Mouse (Mus musculus): Measurements from ENCODE around the gene Mab21l2. TPM values are rescaled to one million over a fixed set of nuclear protein-coding genes. Genes with fewer than 3 reads are reported as not detected.
A peak's percentile ranks its signal among the peaks of the same experiment; 100 is the strongest.

The Mab21l2 gene
- polyA plus RNA-seq, 1 experiment from 2014 or later: 38.9 TPM

DNA sequence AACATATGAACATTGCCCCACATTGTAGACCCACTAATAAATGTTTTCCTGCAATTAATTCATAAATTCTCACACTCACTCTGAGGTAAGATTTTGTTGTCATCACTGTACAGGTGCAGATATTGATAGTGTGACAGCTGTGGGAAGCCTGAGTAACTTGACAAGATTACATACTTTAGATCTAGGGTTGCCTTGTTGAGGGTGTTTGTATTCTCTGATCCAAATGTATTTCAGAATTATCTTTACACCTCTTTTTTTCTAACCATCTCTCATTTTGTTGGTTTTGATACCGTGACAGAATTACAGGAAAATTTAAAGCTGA, 12.6 kb upstream of the Mab21l2 start:
- Histone ChIP-seq H3K9ac (ENCODE audit: low read depth, low read length) (no peak overlapping the region), H3K9me3 (ENCODE audit: control insufficient read depth) (no peaks in the 10 kb centered on the region), H3K4me3 (ENCODE audit: low read depth, low read length) (no peak overlapping the region), H3K4me1 (replicated peaks; ENCODE audit: control insufficient read depth, insufficient read depth, low read length) (no peaks in the 10 kb centered on the region), H3K4me2 (replicated peaks; ENCODE audit: low read depth) (no peak overlapping the region), H3K27ac (ENCODE audit: low read depth, low read length) (no peak overlapping the region), H3K36me3 (ENCODE audit: control insufficient read depth, insufficient read depth) (no peaks in the 10 kb centered on the region), H3K27me3 (replicated peaks; ENCODE audit: control insufficient read depth, insufficient read depth, low read length) (no peaks in the 10 kb centered on the region)
- ATAC-seq: no peak
- TF ChIP-seq CTCF (IDR thresholded peaks at IDR 0.05; ENCODE audit: low read depth): no peak
- 98% methylated on average over 1 of the region's 1 CpGs for WGBS

DNA sequence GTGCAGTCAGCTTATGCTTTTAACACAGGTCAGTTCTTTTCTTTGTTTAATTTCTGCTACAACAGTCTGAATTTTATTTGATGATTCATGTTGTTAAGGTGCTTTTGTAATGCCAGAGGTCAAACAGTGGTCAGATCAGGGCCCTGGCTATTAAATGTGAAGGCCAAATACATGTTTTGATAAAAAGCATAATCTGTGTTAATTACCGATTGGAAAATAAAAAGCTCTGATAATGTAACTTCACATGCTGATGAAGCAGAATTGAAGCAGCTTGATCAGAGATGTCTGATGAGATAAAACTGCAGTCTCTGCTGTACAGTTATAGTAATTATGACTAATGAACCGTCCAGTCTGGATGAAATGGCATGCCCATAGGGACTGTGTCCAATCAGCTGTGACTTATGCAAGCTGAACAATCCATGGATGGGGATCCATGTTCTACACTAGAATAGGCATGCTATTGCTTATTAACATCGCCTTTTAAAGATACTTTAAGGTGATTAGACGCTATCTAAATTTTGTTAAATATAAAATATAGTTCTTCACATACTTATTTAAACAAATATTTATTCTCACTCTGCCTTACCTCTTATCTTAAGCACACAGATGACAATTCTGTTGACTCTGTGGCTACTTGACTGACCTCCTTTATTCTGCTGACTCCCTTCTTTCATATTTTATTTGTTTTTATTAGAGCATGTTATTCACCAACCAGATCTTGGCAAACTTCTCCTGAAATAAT, 12.0 kb upstream of the Mab21l2 start:
- ATAC-seq: no peak

DNA sequence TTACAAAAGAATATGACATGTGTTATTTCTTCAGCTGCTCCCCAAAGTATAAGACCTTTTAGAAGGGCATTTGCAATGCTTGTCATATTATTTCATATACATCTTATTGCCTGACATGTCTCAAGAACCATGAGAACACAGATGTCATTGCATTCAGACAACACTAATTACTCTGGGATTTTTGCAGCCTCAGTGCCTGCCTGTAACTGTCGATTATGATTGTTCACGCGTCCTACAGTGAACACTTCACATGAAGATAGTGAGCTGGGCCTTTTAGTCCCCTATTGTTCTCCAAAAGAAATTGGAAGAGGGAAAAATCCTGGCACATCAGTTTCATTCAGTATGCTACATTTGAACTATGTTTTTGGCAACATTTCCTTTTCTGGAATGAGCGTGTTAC, 11.2 kb upstream of the Mab21l2 start:
- no peak for TF ChIP-seq CTCF (IDR thresholded peaks at IDR 0.05; ENCODE audit: low read depth)
- H3K9ac ChIP-seq (ENCODE audit: low read depth, low read length): no peak overlapping the region
- H3K27me3 ChIP-seq (replicated peaks; ENCODE audit: control insufficient read depth, insufficient read depth, low read length): no peaks in the 10 kb centered on the region
- WGBS: 76% methylated on average over 4 of the region's 4 CpGs
- no peak overlapping the region for H3K4me2 ChIP-seq (replicated peaks; ENCODE audit: low read depth)
- no peak overlapping the region for H3K27ac ChIP-seq (ENCODE audit: low read depth, low read length)
- H3K4me1 ChIP-seq (replicated peaks; ENCODE audit: control insufficient read depth, insufficient read depth, low read length): no peaks in the 10 kb centered on the region
- no peak for ATAC-seq
- H3K9me3 ChIP-seq (ENCODE audit: control insufficient read depth): no peaks in the 10 kb centered on the region
- no peak overlapping the region for H3K4me3 ChIP-seq (ENCODE audit: low read depth, low read length)
- H3K36me3 ChIP-seq (ENCODE audit: control insufficient read depth, insufficient read depth): no peaks in the 10 kb centered on the region

More for the DNA sequence above, 12.0 kb upstream of the Mab21l2 start:
- no peaks in the 10 kb centered on the region for H3K36me3 ChIP-seq (ENCODE audit: control insufficient read depth, insufficient read depth)
- no peak overlapping the region for H3K4me2 ChIP-seq (replicated peaks; ENCODE audit: low read depth)
- TF ChIP-seq CTCF (IDR thresholded peaks at IDR 0.05; ENCODE audit: low read depth): no peak
- no peaks in the 10 kb centered on the region for H3K4me1 ChIP-seq (replicated peaks; ENCODE audit: control insufficient read depth, insufficient read depth, low read length)
- H3K9ac ChIP-seq (ENCODE audit: low read depth, low read length): no peak overlapping the region
- 65% methylated on average over 4 of the region's 4 CpGs for WGBS
- no peak overlapping the region for H3K4me3 ChIP-seq (ENCODE audit: low read depth, low read length)
- no peaks in the 10 kb centered on the region for H3K27me3 ChIP-seq (replicated peaks; ENCODE audit: control insufficient read depth, insufficient read depth, low read length)
- H3K27ac ChIP-seq (ENCODE audit: low read depth, low read length): no peak overlapping the region
- H3K9me3 ChIP-seq (ENCODE audit: control insufficient read depth): no peaks in the 10 kb centered on the region

DNA sequence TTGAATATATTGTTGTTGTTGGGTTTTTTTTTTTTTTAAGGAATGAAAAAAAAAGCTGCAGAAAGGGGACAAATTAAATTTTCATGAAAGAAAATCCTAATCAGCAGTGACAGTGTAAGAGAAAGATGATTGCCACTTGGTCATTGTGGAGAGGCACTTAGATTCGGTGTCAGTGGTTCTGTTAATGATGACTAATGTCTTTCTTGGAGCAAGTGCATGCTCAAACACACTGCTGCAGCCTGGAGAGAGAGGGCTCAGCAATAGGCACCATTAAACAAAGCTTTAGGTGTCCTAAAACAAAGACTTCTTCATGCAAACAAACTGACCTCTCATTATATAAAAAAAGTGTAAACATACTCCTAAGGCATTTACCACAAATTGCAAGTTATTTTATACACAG, 10.5 kb upstream of the Mab21l2 start:
- Histone ChIP-seq H3K27ac (ENCODE audit: low read depth, low read length) (no peak overlapping the region), H3K36me3 (ENCODE audit: control insufficient read depth, insufficient read depth) (no peaks in the 10 kb centered on the region), H3K4me1 (replicated peaks; ENCODE audit: control insufficient read depth, insufficient read depth, low read length) (no peaks in the 10 kb centered on the region), H3K4me3 (ENCODE audit: low read depth, low read length) (no peak overlapping the region), H3K4me2 (replicated peaks; ENCODE audit: low read depth) (no peak overlapping the region), H3K9me3 (ENCODE audit: control insufficient read depth) (no peaks in the 10 kb centered on the region), H3K27me3 (replicated peaks; ENCODE audit: control insufficient read depth, insufficient read depth, low read length) (no peaks in the 10 kb centered on the region), H3K9ac (ENCODE audit: low read depth, low read length) (no peak overlapping the region)
- TF ChIP-seq CTCF (IDR thresholded peaks at IDR 0.05; ENCODE audit: low read depth): no peak
- no peak for ATAC-seq
- WGBS: 32% methylated on average over 1 of the region's 1 CpGs

DNA sequence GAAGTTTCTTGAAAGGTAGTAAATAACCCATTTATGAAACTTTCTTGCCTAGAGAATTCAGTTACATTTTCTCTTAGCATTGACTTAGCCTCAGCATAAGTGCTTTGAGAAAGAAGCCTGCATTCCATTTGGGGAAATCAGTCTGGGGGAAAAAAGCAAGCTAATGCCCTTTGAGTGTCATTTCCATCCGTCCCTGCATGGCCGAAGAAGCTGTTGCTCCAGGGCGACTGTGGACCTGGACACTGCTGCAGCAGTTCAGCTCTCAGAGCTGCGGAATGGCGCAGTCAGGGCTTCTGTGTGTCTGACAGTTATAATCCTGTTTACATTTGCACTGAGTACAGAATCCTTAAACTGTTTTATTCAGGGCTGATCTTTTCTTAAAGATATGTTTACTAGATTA, 3.7 kb upstream of the Mab21l2 start:
- Histone ChIP-seq H3K9ac (ENCODE audit: low read depth, low read length) (0 out of 2 replicates have a peak overlapping the region, but pooled peaks have one; percentile 31), H3K27me3 (replicated peaks; ENCODE audit: control insufficient read depth, insufficient read depth, low read length) (no peaks in the 10 kb centered on the region), H3K4me1 (replicated peaks; ENCODE audit: control insufficient read depth, insufficient read depth, low read length) (no peaks in the 10 kb centered on the region), H3K4me2 (replicated peaks; ENCODE audit: low read depth) (peak overlapping the region; percentile 54), H3K4me3 (ENCODE audit: low read depth, low read length) (0 out of 2 replicates have a peak overlapping the region, but pooled peaks have one; percentile 13), H3K27ac (ENCODE audit: low read depth, low read length) (0 out of 2 replicates have a peak overlapping the region, but pooled peaks have one; percentile 10), H3K9me3 (ENCODE audit: control insufficient read depth) (no peaks in the 10 kb centered on the region), H3K36me3 (ENCODE audit: control insufficient read depth, insufficient read depth) (peaks cover 3% of the 10 kb centered on the region; the same call in 1 of the 2 replicates)
- no peak for TF ChIP-seq CTCF (IDR thresholded peaks at IDR 0.05; ENCODE audit: low read depth)
- ATAC-seq: no peak
- 65% methylated on average over 5 of the region's 5 CpGs for WGBS

DNA sequence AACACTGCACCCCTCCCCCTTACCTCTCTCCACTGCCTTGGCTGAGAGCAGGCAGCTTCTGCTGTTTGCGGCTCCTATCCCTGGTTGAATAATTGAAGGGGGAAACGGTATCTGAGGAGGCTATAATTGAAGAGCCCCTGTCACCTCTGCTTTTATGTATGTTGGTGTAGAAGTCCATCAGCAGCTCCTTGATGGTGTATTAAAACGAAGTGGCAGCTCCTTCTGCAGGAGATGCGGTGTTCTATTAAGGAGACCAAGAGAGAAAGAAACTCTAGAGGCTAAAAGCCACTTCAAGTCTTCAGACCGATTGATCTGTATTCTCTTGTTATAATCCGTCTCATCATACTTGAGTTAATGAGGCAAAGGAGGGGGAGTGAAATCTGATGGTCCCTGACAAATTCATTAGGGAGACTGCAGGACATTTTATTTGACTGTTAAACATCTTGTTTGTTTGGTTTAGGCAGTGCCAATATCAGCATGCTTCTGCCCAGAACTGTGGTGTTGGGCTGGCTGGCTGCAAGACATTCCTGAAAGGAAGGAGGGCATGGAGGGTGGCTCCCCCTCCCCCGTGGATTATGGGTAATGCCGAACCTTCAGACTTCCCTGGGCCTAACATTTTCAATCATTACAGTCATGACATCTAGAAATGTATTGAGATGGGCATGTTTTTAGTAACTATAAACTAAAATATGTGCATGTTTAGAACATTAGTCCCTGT, 2.7 kb upstream of the Mab21l2 start:
- peaks cover 10% of the 10 kb centered on the region; the same call in 1 of the 2 replicates for H3K36me3 ChIP-seq (ENCODE audit: control insufficient read depth, insufficient read depth)
- no peaks in the 10 kb centered on the region for H3K4me1 ChIP-seq (replicated peaks; ENCODE audit: control insufficient read depth, insufficient read depth, low read length)
- H3K4me3 ChIP-seq (ENCODE audit: low read depth, low read length): peak overlapping the region; percentile 17
- ATAC-seq: no peak
- H3K27me3 ChIP-seq (replicated peaks; ENCODE audit: control insufficient read depth, insufficient read depth, low read length): no peaks in the 10 kb centered on the region
- no peak for TF ChIP-seq CTCF (IDR thresholded peaks at IDR 0.05; ENCODE audit: low read depth)
- H3K27ac ChIP-seq (ENCODE audit: low read depth, low read length): peak overlapping the region; percentile 57; the same call in 1 of the 2 replicates
- peak overlapping the region; percentile 53 for H3K9ac ChIP-seq (ENCODE audit: low read depth, low read length)
- 48% methylated on average over 8 of the region's 8 CpGs for WGBS
- H3K4me2 ChIP-seq (replicated peaks; ENCODE audit: low read depth): peak overlapping the region; percentile 54
- H3K9me3 ChIP-seq (ENCODE audit: control insufficient read depth): no peaks in the 10 kb centered on the region
